Mouse (Mus musculus): ENCODE measurements at regions not wholly inside any gene's neighbourhood (a gene's known extent, or its start where the extent isn't known, plus 50 kb on each side); places are given as distances from the start of the nearest gene placed in this dataset.

- WGBS: 60% methylated on average over 9 of the region's 9 CpGs
Measured at GRCm38 (mm10) chr3:34338100-34338499, 257.0 kb upstream of the Dnajc19 start.

GRCm38 (mm10) chr3:34333555-34333954 is 252.4 kb upstream of the Dnajc19 start:
- H3K9ac ChIP-seq: no peak overlapping the region
- H3K4me3 ChIP-seq (replicated peaks): no peak overlapping the region
- 82% methylated on average over 4 of the region's 4 CpGs for WGBS
- no peak overlapping the region for H3K4me2 ChIP-seq (replicated peaks)
- no peak overlapping the region for H3K27ac ChIP-seq (replicated peaks)
- no peaks in the 10 kb centered on the region for H3K4me1 ChIP-seq
- ATAC-seq (ENCODE audit: insufficient number of reproducible peaks, low FRiP score, low TSS enrichment, low read depth): no peak
- H3K27me3 ChIP-seq: 0 out of 2 replicates have a peak, but pooled peaks cover 5% of the 10 kb centered on the region
- H3K36me3 ChIP-seq: no peaks in the 10 kb centered on the region
- H3K9me3 ChIP-seq (replicated peaks): no peaks in the 10 kb centered on the region

More at GRCm38 (mm10) chr3:34338100-34338499, 257.0 kb upstream of the Dnajc19 start:
- H3K4me1 ChIP-seq: no peaks in the 10 kb centered on the region
- H3K27me3 ChIP-seq: 0 out of 2 replicates have a peak, but pooled peaks cover 1% of the 10 kb centered on the region
- H3K9me3 ChIP-seq (replicated peaks): no peaks in the 10 kb centered on the region
- no peaks in the 10 kb centered on the region for H3K36me3 ChIP-seq
- ATAC-seq (ENCODE audit: insufficient number of reproducible peaks, low FRiP score, low TSS enrichment, low read depth): no peak
- H3K27ac ChIP-seq (replicated peaks): no peak overlapping the region
- H3K4me3 ChIP-seq (replicated peaks): no peak overlapping the region
- H3K4me2 ChIP-seq (replicated peaks): no peak overlapping the region
- H3K9ac ChIP-seq: no peak overlapping the region

GRCm38 (mm10) chr3:34331889-34332276 is 250.8 kb upstream of the Dnajc19 start:
- no peak overlapping the region for H3K4me3 ChIP-seq (replicated peaks)
- H3K4me1 ChIP-seq: no peaks in the 10 kb centered on the region
- ATAC-seq (ENCODE audit: insufficient number of reproducible peaks, low FRiP score, low TSS enrichment, low read depth): no peak
- no peak overlapping the region for H3K9ac ChIP-seq
- H3K36me3 ChIP-seq: no peaks in the 10 kb centered on the region
- no peak overlapping the region for H3K4me2 ChIP-seq (replicated peaks)
- no peaks in the 10 kb centered on the region for H3K9me3 ChIP-seq (replicated peaks)
- no peak overlapping the region for H3K27ac ChIP-seq (replicated peaks)
- 58% methylated on average over 5 of the region's 5 CpGs for WGBS
- peaks cover 13% of the 10 kb centered on the region; the same call in 1 of the 2 replicates for H3K27me3 ChIP-seq

- no peak overlapping the region for H3K9ac ChIP-seq
- no peak overlapping the region for H3K27ac ChIP-seq (replicated peaks)
- H3K27me3 ChIP-seq: peaks cover 18% of the 10 kb centered on the region; the same call in 1 of the 2 replicates
- H3K4me3 ChIP-seq (replicated peaks): no peak overlapping the region
- ATAC-seq (ENCODE audit: insufficient number of reproducible peaks, low FRiP score, low TSS enrichment, low read depth): no peak
- no peaks in the 10 kb centered on the region for H3K9me3 ChIP-seq (replicated peaks)
- H3K4me2 ChIP-seq (replicated peaks): no peak overlapping the region
- H3K4me1 ChIP-seq: no peaks in the 10 kb centered on the region
- H3K36me3 ChIP-seq: no peaks in the 10 kb centered on the region
- WGBS: 47% methylated on average over 22 of the region's 22 CpGs
Measured at GRCm38 (mm10) chr3:34330970-34331888, 250.1 kb upstream of the Dnajc19 start.

- Histone ChIP-seq H3K27me3 (peaks cover 26% of the 10 kb centered on the region), H3K4me3 (replicated peaks) (no peak overlapping the region), H3K4me1 (no peaks in the 10 kb centered on the region), H3K36me3 (no peaks in the 10 kb centered on the region), H3K27ac (replicated peaks) (no peak overlapping the region), H3K9ac (no peak overlapping the region), H3K4me2 (replicated peaks) (no peak overlapping the region), H3K9me3 (replicated peaks) (no peaks in the 10 kb centered on the region)
- WGBS: 24% methylated on average over 2 of the region's 2 CpGs
- ATAC-seq (ENCODE audit: insufficient number of reproducible peaks, low FRiP score, low TSS enrichment, low read depth): no peak
Measured at GRCm38 (mm10) chr3:34328865-34329264, 247.7 kb upstream of the Dnajc19 start.

- no peak overlapping the region for H3K4me3 ChIP-seq (replicated peaks)
- no peak for ATAC-seq (ENCODE audit: insufficient number of reproducible peaks, low FRiP score, low TSS enrichment, low read depth)
- H3K9ac ChIP-seq: no peak overlapping the region
- no peak overlapping the region for H3K4me2 ChIP-seq (replicated peaks)
- WGBS: 96% methylated on average over 1 of the region's 1 CpGs
- no peak overlapping the region for H3K27ac ChIP-seq (replicated peaks)
- H3K36me3 ChIP-seq: no peaks in the 10 kb centered on the region
- peaks cover 11% of the 10 kb centered on the region; the same call in 1 of the 2 replicates for H3K4me1 ChIP-seq
- H3K9me3 ChIP-seq (replicated peaks): no peaks in the 10 kb centered on the region
- H3K27me3 ChIP-seq: peaks cover 28% of the 10 kb centered on the region
Measured at GRCm38 (mm10) chr3:34325669-34326068, 244.5 kb upstream of the Dnajc19 start.

GRCm38 (mm10) chr3:34322527-34323210 is 241.5 kb upstream of the Dnajc19 start:
- WGBS: 12% methylated on average over 15 of the region's 15 CpGs
- H3K27ac ChIP-seq (replicated peaks): no peak overlapping the region
- H3K9ac ChIP-seq: no peak overlapping the region
- H3K9me3 ChIP-seq (replicated peaks): no peaks in the 10 kb centered on the region
- ATAC-seq (ENCODE audit: insufficient number of reproducible peaks, low FRiP score, low TSS enrichment, low read depth): no peak; the same call in 1 of the 2 replicates
- H3K27me3 ChIP-seq: peaks cover 26% of the 10 kb centered on the region
- no peak overlapping the region for H3K4me3 ChIP-seq (replicated peaks)
- H3K4me1 ChIP-seq: peaks cover 11% of the 10 kb centered on the region; the same call in 1 of the 2 replicates
- H3K4me2 ChIP-seq (replicated peaks): no peak overlapping the region
- H3K36me3 ChIP-seq: no peaks in the 10 kb centered on the region

GRCm38 (mm10) chr3:34314798-34315197 is 233.7 kb upstream of the Dnajc19 start:
- Histone ChIP-seq H3K4me3 (replicated peaks) (no peak overlapping the region), H3K4me1 (no peaks in the 10 kb centered on the region), H3K36me3 (no peaks in the 10 kb centered on the region), H3K27ac (replicated peaks) (no peak overlapping the region), H3K4me2 (replicated peaks) (no peak overlapping the region), H3K9ac (no peak overlapping the region), H3K27me3 (no peaks in the 10 kb centered on the region), H3K9me3 (replicated peaks) (no peaks in the 10 kb centered on the region)
- WGBS: 83% methylated on average over 8 of the region's 8 CpGs
- no peak for ATAC-seq (ENCODE audit: insufficient number of reproducible peaks, low FRiP score, low TSS enrichment, low read depth)

GRCm38 (mm10) chr3:34314393-34314792 is 233.3 kb upstream of the Dnajc19 start:
- Histone ChIP-seq H3K4me2 (replicated peaks) (no peak overlapping the region), H3K9me3 (replicated peaks) (no peaks in the 10 kb centered on the region), H3K27me3 (no peaks in the 10 kb centered on the region), H3K9ac (no peak overlapping the region), H3K4me3 (replicated peaks) (no peak overlapping the region), H3K27ac (replicated peaks) (no peak overlapping the region), H3K36me3 (no peaks in the 10 kb centered on the region), H3K4me1 (no peaks in the 10 kb centered on the region)
- WGBS: 64% methylated on average over 11 of the region's 11 CpGs
- ATAC-seq (ENCODE audit: insufficient number of reproducible peaks, low FRiP score, low TSS enrichment, low read depth): no peak

- no peak for ATAC-seq (ENCODE audit: insufficient number of reproducible peaks, low FRiP score, low TSS enrichment, low read depth)
- WGBS: 80% methylated on average over 4 of the region's 6 CpGs
- Histone ChIP-seq H3K27me3 (no peaks in the 10 kb centered on the region), H3K27ac (replicated peaks) (no peak overlapping the region), H3K9ac (no peak overlapping the region), H3K36me3 (no peaks in the 10 kb centered on the region), H3K9me3 (replicated peaks) (no peaks in the 10 kb centered on the region), H3K4me3 (replicated peaks) (no peak overlapping the region), H3K4me1 (no peaks in the 10 kb centered on the region), H3K4me2 (replicated peaks) (no peak overlapping the region)
Measured at GRCm38 (mm10) chr3:34311944-34312343, 230.8 kb upstream of the Dnajc19 start.

GRCm38 (mm10) chr3:34299637-34300036 is 218.5 kb upstream of the Dnajc19 start:
- Histone ChIP-seq H3K9me3 (replicated peaks) (no peaks in the 10 kb centered on the region), H3K27ac (replicated peaks) (no peak overlapping the region), H3K36me3 (no peaks in the 10 kb centered on the region), H3K4me2 (replicated peaks) (no peak overlapping the region), H3K27me3 (no peaks in the 10 kb centered on the region), H3K9ac (no peak overlapping the region), H3K4me3 (replicated peaks) (no peak overlapping the region), H3K4me1 (no peaks in the 10 kb centered on the region)
- WGBS: 58% methylated on average over 2 of the region's 2 CpGs
- no peak for ATAC-seq (ENCODE audit: insufficient number of reproducible peaks, low FRiP score, low TSS enrichment, low read depth)

Data from embryonic facial prominence, embryonic 15.5 days (tissue).